Mouse (Mus musculus) heart, adult 8-10 months (tissue): ENCODE measurements at regions not wholly inside any gene's neighbourhood (a gene's known extent, or its start where the extent isn't known, plus 50 kb on each side); places are given as distances from the start of the nearest gene placed in this dataset.

Source experiments
- DNase-seq: peaks from one replicate; pipeline ENCODE4 v3.0.0; 2022; ENCODE audit warnings: low spot score

- peak; percentile 59 for DNase-seq
These were observed 80.1 kb upstream of the Zeb2 start for GRCm38 (mm10) chr2:45197342-45197741.

GRCm38 (mm10) chr2:45196511-45196910 lies 79.3 kb upstream of the Zeb2 start:
- DNase-seq: no peak

DNA sequence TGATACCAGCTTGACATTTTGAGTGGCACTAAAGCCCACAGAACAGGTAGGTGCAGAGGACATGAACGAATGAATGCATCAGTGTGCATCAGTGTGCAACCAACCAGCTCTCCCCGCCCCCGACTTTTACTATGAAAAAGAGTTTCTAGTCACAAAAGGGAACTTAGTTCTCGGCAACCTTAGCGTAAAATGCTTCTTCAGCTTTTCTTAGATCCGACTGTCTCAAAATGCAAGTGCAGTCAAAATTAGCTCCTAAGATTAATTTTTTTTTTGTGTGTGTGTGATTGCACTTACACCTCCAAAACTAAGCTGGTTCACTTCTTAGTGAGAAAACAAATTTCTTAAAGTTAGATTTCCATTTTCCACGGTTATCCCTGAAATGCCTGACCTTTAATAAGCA lies 77.1 kb upstream of the Zeb2 start:
- no peak for DNase-seq

DNA sequence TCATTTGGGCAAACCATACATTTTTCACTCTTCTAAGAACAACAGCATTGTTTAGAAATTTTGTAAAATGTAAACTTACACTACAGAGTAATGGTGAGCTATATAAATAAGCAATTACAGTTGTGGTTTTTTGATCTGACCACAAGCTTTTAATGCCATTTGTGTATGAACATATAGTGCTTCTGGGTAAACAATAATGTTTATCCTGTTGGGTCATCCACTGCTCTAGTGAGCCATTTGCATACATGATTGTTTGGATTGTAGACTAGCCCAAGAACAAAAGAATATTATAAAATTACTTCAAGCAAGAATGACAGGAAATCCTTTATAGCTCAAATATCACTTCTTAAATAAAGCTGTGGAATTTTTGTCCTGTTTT lies 68.4 kb upstream of the Zeb2 start:
- no peak for DNase-seq

GRCm38 (mm10) chr2:45184704-45185620 lies 67.8 kb upstream of the Zeb2 start:
- peak; percentile 26 for DNase-seq

DNA sequence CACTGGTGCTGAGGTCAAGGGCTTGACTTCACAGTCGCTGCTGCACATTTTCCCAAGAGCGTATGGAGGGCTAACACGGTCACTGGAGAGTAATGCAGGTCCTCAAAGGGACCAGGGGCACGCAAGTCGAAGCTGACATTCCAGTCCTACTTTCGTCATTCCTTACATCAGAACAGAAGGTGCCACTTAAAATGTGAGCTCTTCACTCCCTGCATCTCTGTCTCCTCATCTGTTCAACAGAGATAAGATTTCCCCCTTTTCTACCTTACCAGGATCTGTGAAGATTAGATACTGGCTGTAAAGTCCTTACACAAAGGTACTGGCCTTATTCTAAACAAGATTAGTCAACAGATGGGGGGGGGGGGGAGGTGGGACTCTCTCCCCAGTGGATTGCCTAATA lies 67.0 kb upstream of the Zeb2 start:
- DNase-seq: no peak

GRCm38 (mm10) chr2:45182876-45183275 lies 65.7 kb upstream of the Zeb2 start:
- no peak for DNase-seq

- no peak for DNase-seq
These were observed 64.4 kb upstream of the Zeb2 start for GRCm38 (mm10) chr2:45181552-45181951.

DNA sequence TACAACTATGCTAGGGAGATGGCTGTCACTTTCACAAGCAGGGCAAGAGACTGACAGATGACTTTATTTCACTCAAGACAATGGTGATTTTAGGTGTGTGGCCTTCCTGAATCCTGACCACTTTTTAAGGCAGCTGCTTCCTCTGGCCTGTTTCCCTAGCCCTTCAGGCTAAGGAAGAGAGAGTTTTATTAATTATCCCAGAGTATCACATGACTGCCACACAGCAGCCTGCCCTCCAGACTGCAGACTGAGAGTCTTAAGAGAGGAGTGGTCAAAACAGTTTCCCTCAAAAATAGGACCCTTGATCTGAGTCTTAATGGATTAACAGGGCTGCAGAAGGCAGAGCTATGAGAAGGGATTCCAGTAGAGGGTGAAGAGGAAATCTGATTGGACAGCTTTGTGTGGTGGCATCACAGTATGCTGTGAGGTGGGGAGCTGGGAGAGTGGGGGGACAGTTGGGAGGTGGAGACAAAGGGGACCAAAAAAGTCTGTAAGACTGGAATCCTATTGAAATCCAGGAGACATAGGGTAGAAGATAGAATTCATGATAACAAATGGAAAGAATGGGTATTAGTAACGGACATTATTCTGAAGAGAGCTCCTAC lies 61.8 kb upstream of the Zeb2 start:
- no peak for DNase-seq

- DNase-seq: no peak
These were observed 55.2 kb upstream of the Zeb2 start for GRCm38 (mm10) chr2:45172382-45172781.

DNA sequence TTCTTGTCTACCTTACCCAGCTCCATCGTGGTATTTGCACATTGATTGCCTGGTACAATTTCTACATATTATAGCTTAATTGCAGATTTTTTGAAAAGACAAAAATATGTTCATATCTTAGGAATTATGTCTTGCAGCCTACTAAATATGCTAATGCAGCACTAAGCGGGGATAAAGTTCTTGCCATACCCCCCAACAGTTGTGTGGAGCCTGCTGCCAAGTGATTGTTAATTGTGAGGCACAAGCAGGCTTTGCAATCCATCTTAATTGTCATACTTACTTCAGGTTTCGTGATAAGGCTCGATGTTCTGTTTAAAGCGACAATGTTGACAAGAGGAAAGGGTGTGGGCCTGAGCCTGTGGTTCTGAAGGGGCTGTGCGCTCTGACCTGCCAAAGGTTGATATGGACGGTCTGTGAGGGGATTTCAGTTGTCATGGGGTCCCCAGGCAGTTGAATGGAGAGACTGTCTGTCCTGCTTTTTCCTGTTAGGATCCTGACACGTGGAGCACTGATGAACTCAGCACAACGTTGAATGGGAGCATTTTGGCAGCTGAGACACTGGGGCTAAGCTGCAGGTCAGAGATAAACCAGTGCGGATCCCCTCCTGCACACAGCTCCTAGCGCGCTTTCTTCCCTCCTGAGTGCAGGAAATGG lies 54.5 kb upstream of the Zeb2 start:
- no peak for DNase-seq

DNA sequence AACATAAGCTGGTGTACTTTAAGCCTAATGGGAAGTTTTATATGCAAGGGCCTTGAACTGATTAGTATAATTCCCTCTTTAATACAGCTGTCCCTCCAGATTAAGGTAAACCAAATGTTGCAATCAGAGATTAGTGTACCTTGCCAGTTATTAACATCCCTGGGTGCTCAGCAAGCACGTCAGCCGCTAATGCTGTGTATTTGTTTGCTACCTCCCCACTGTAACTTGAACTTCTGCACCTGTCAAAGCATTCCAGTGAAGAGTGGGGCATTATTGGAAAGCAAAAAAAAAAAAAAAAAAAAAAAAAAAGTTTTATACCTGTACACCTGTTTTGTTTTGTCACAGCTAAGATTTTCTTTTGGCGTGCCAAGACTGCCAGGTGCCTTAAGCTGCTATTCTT lies 53.1 kb upstream of the Zeb2 start:
- no peak for DNase-seq

- no peak for DNase-seq
These were observed 52.4 kb upstream of the Zeb2 start for GRCm38 (mm10) chr2:45169429-45170070.

GRCm38 (mm10) chr2:45168606-45169005 lies 51.4 kb upstream of the Zeb2 start:
- DNase-seq: no peak
